Mouse (Mus musculus) hindbrain, embryonic 14.5 days (tissue): ENCODE measurements around the gene Gm28539. TPM values are rescaled to one million over a fixed set of nuclear protein-coding genes. Genes with fewer than 3 reads are reported as not detected.
A peak's percentile ranks its signal among the peaks of the same experiment; 100 is the strongest.
"Not testable (repeated sequence)": the region's sequence is repeated elsewhere in the genome, so short reads cannot be mapped to it uniquely, and the experiment has no call there.

Experiments used
- ATAC-seq: fragments of 200-750 bp; cut with Nextera tagmentation; 2 replicates; pipeline ENCODE4 v1.8.0; 2017; ENCODE audit warnings: moderate number of reproducible peaks, mild to moderate bottlenecking, moderate TSS enrichment, moderate library complexity; ENCODE audit not compliant: low FRiP score
- DNase-seq: peaks from one replicate; pipeline ENCODE4 v3.0.0-alpha.2; 2015; ENCODE audit warnings: low spot score
- H3K27ac ChIP-seq: fragments of 300-500 bp; sonication (generic); 2 replicates; pipeline ENCODE4 v1.5.1; 2014; ENCODE audit warnings: mild to moderate bottlenecking, moderate library complexity
- H3K27me3 ChIP-seq: fragments of 300-500 bp; sonication (generic); 2 replicates; pipeline ENCODE4 v1.6.1; 2014; ENCODE audit warnings: mild to moderate bottlenecking, low read length, mixed read lengths; ENCODE audit not compliant: control insufficient read depth, insufficient read depth
- H3K36me3 ChIP-seq: fragments of 300-500 bp; sonication (generic); replicated peaks from 2 replicates; pipeline ENCODE4 v1.6.1; 2014; ENCODE audit not compliant: control insufficient read depth, insufficient read depth
- H3K4me1 ChIP-seq: fragments of 300-500 bp; sonication (generic); replicated peaks from 2 replicates; pipeline ENCODE4 v1.6.1; 2014; ENCODE audit warnings: antibody characterized with exemption, low read length, mixed read lengths; ENCODE audit not compliant: control insufficient read depth, insufficient read depth
- H3K4me2 ChIP-seq: fragments of 300-500 bp; sonication (generic); replicated peaks from 2 replicates; pipeline ENCODE4 v1.6.1; 2014; ENCODE audit warnings: mild to moderate bottlenecking, moderate library complexity
- H3K4me3 ChIP-seq: fragments of 300-500 bp; sonication (generic); replicated peaks from 2 replicates; pipeline ENCODE4 v1.5.1; 2014; ENCODE audit warnings: mild to moderate bottlenecking, low read length
- H3K9ac ChIP-seq: fragments of 300-500 bp; sonication (generic); 2 replicates; pipeline ENCODE4 v1.6.1; 2014
- H3K9me3 ChIP-seq: fragments of 300-500 bp; sonication (generic); 2 replicates; pipeline ENCODE4 v1.6.1; 2016; ENCODE audit warnings: low read length; ENCODE audit not compliant: control insufficient read depth
- WGBS: fragments of 180-500 bp; shearing (Covaris S2); extraction: QIAGEN DNeasy Blood & Tissue Kit; methylation state at CpG from one replicate; pipeline ENCODE4 v1.1.7; 2014; 5-methylcytosine and 5-hydroxymethylcytosine counted together
- polyA plus RNA-seq: library from polyadenylated mRNA; unstranded; fragments of >200 nt; fragmentation: Nextera tagmentation; extraction: Ambion mirVana; gene quantifications from 2 replicates; pipeline ENCODE4 v1.2.1, GENCODE M21; 2014

The Gm28539 gene
- polyA plus RNA-seq, 1 experiment from 2014 or later, result not detected

- Histone ChIP-seq H3K4me3 (no peak overlapping the region), H3K4me1 (peaks cover 5% of the 10 kb centered on the region), H3K27ac (no peak overlapping the region), H3K36me3 (peaks cover 27% of the 10 kb centered on the region), H3K9me3 (no peaks in the 10 kb centered on the region), H3K9ac (no peak overlapping the region), H3K4me2 (no peak overlapping the region), H3K27me3 (no peaks in the 10 kb centered on the region)
- WGBS, result 94% methylated on average over 4 of the region's 4 CpGs
- ATAC-seq, result no peak
- no peak for DNase-seq
Measured at GRCm38 (mm10) chr16:18838346-18838745, 2.0 kb downstream of the Gm28539 start.

GRCm38 (mm10) chr16:18846301-18846820, 10.0 kb downstream of the Gm28539 start:
- DNase-seq (no peak), ATAC-seq (no peak)
- H3K4me1 ChIP-seq, result no peaks in the 10 kb centered on the region
- H3K4me3 ChIP-seq, result no peak overlapping the region
- H3K9ac ChIP-seq, result no peak overlapping the region
- H3K9me3 ChIP-seq, result no peaks in the 10 kb centered on the region
- H3K27ac ChIP-seq, result no peak overlapping the region
- H3K36me3 ChIP-seq, result no peaks in the 10 kb centered on the region
- H3K27me3 ChIP-seq, result no peaks in the 10 kb centered on the region
- 90% methylated on average over 15 of the region's 15 CpGs for WGBS
- no peak overlapping the region for H3K4me2 ChIP-seq

- not testable (repeated sequence) for DNase-seq, H3K9ac ChIP-seq, H3K9me3 ChIP-seq, H3K4me2 ChIP-seq, H3K4me3 ChIP-seq, ATAC-seq, H3K27ac ChIP-seq, H3K4me1 ChIP-seq, H3K36me3 ChIP-seq, H3K27me3 ChIP-seq
- 94% methylated on average over 14 of the region's 17 CpGs for WGBS
Measured at GRCm38 (mm10) chr16:18849521-18850190, 13.3 kb downstream of the Gm28539 start.

GRCm38 (mm10) chr16:18858551-18858950, 22.2 kb downstream of the Gm28539 start:
- no peaks in the 10 kb centered on the region for H3K4me1 ChIP-seq
- H3K9ac ChIP-seq, result no peak overlapping the region
- no peaks in the 10 kb centered on the region for H3K9me3 ChIP-seq
- no peaks in the 10 kb centered on the region for H3K27me3 ChIP-seq
- no peak overlapping the region for H3K4me2 ChIP-seq
- H3K27ac ChIP-seq, result no peak overlapping the region
- no peaks in the 10 kb centered on the region for H3K36me3 ChIP-seq
- H3K4me3 ChIP-seq, result no peak overlapping the region
- peak; percentile 69 for DNase-seq
- ATAC-seq, result peak; percentile 14; the same call in 1 of the 2 replicates

- Histone ChIP-seq H3K27me3 (no peaks in the 10 kb centered on the region), H3K9ac (no peak overlapping the region), H3K4me2 (no peak overlapping the region), H3K9me3 (no peaks in the 10 kb centered on the region), H3K36me3 (no peaks in the 10 kb centered on the region), H3K4me3 (no peak overlapping the region), H3K27ac (no peak overlapping the region), H3K4me1 (no peaks in the 10 kb centered on the region)
- WGBS, result 78% methylated on average over 1 of the region's 1 CpGs
- DNase-seq (no peak), ATAC-seq (no peak)
Measured at GRCm38 (mm10) chr16:18860186-18860585, 23.8 kb downstream of the Gm28539 start.

GRCm38 (mm10) chr16:18870495-18870894, 34.1 kb downstream of the Gm28539 start:
- not testable (repeated sequence) for H3K27me3 ChIP-seq, H3K4me3 ChIP-seq, H3K4me1 ChIP-seq, H3K27ac ChIP-seq, DNase-seq, ATAC-seq, H3K4me2 ChIP-seq, H3K9ac ChIP-seq
- WGBS, result 95% methylated on average over 1 of the region's 1 CpGs
- peaks cover 42% of the 10 kb centered on the region for H3K36me3 ChIP-seq
- H3K9me3 ChIP-seq, result peaks cover 11% of the 10 kb centered on the region; the same call in 1 of the 2 replicates

GRCm38 (mm10) chr16:18876091-18876441, 39.7 kb downstream of the Gm28539 start:
- no peaks in the 10 kb centered on the region for H3K27me3 ChIP-seq
- H3K4me3 ChIP-seq, result peak overlapping the region; percentile 95
- H3K4me2 ChIP-seq, result peak overlapping the region; percentile 72
- ATAC-seq (no peak), DNase-seq (no peak)
- peak overlapping the region; percentile 91 for H3K27ac ChIP-seq
- under 1% methylated on average over 17 of the region's 17 CpGs for WGBS
- H3K4me1 ChIP-seq, result peaks cover 17% of the 10 kb centered on the region
- H3K9me3 ChIP-seq, result no peaks in the 10 kb centered on the region
- peak overlapping the region; percentile 93 for H3K9ac ChIP-seq
- H3K36me3 ChIP-seq, result peaks cover 46% of the 10 kb centered on the region

GRCm38 (mm10) chr16:18876442-18877308, 40.3 kb downstream of the Gm28539 start, which contains the start of the genes Mrpl40 and Hira:
TSS of gene Mrpl40 (minus strand) at chr16:18876862.
TSS of gene Hira (plus strand) at chr16:18877037.
- peaks cover 40% of the 10 kb centered on the region for H3K36me3 ChIP-seq
- peak within 1 kb of the TSS; percentile 72 for H3K4me2 ChIP-seq
- no peaks in the 10 kb centered on the region for H3K27me3 ChIP-seq
- H3K9ac ChIP-seq, result peak within 1 kb of the TSS; percentile 93
- WGBS, result under 1% methylated on average over 83 of the region's 93 CpGs
- ATAC-seq (peak; percentile 92), DNase-seq (peak; percentile 83)
- peaks cover 17% of the 10 kb centered on the region for H3K4me1 ChIP-seq
- H3K9me3 ChIP-seq, result no peaks in the 10 kb centered on the region
- peak within 1 kb of the TSS; percentile 91 for H3K27ac ChIP-seq
- peak within 1 kb of the TSS; percentile 95 for H3K4me3 ChIP-seq

- peak overlapping the region; percentile 91 for H3K27ac ChIP-seq
- WGBS, result under 1% methylated on average over 38 of the region's 43 CpGs
- ATAC-seq (peak; percentile 35), DNase-seq (peak; percentile 59)
- no peaks in the 10 kb centered on the region for H3K9me3 ChIP-seq
- H3K4me2 ChIP-seq, result peak overlapping the region; percentile 72
- peaks cover 32% of the 10 kb centered on the region for H3K36me3 ChIP-seq
- H3K9ac ChIP-seq, result peak overlapping the region; percentile 93
- no peaks in the 10 kb centered on the region for H3K27me3 ChIP-seq
- peak overlapping the region; percentile 95 for H3K4me3 ChIP-seq
- H3K4me1 ChIP-seq, result peaks cover 17% of the 10 kb centered on the region
Measured at GRCm38 (mm10) chr16:18877386-18878090, 41.2 kb downstream of the Gm28539 start.
